Mouse (Mus musculus) intestine, embryonic 14.5 days (tissue): ENCODE results near the gene Spata7. TPM values are rescaled to one million over a fixed set of nuclear protein-coding genes. Genes with fewer than 3 reads are reported as not detected.

Experiments
- ATAC-seq: fragments of 200-750 bp; cut with Nextera tagmentation; replicated peaks from 2 replicates; pipeline ENCODE4 v1.8.0; 2017; ENCODE audit warnings: low read depth, moderate number of reproducible peaks, moderate TSS enrichment, moderate library complexity; ENCODE audit not compliant: low FRiP score, low TSS enrichment
- DNase-seq: peaks from one replicate; pipeline ENCODE4 v3.0.0-alpha.2; 2018; ENCODE audit warnings: low spot score
- H3K27ac ChIP-seq: fragments of 300-500 bp; sonication (generic); 2 replicates; pipeline ENCODE4 v1.5.1; 2014; ENCODE audit warnings: low read depth, mild to moderate bottlenecking, control low read depth
- H3K27me3 ChIP-seq: fragments of 300-500 bp; sonication (generic); replicated peaks from 2 replicates; pipeline ENCODE4 v1.6.1; 2014; ENCODE audit warnings: low read length, control low read depth; ENCODE audit not compliant: control insufficient read depth, insufficient read depth
- H3K36me3 ChIP-seq: fragments of 300-500 bp; sonication (generic); 2 replicates; pipeline ENCODE4 v1.6.1; 2014; ENCODE audit warnings: low read length, control low read depth; ENCODE audit not compliant: control insufficient read depth, insufficient read depth
- H3K4me1 ChIP-seq: fragments of 300-500 bp; sonication (generic); replicated peaks from 2 replicates; pipeline ENCODE4 v1.6.1; 2014; ENCODE audit warnings: low read length, control low read depth, mixed read lengths; ENCODE audit not compliant: control insufficient read depth, insufficient read depth
- H3K4me2 ChIP-seq: fragments of 300-500 bp; sonication (generic); 2 replicates; pipeline ENCODE4 v1.6.1; 2014; ENCODE audit warnings: low read length
- H3K4me3 ChIP-seq: fragments of 300-500 bp; sonication (generic); 2 replicates; pipeline ENCODE4 v1.5.1; 2014; ENCODE audit warnings: low read depth, low read length, control low read depth, mixed read lengths
- H3K9ac ChIP-seq: fragments of 300-500 bp; sonication (generic); 2 replicates; pipeline ENCODE4 v1.6.1; 2014; ENCODE audit warnings: mild to moderate bottlenecking, low read length
- H3K9me3 ChIP-seq: fragments of 300-500 bp; sonication (generic); 2 replicates; pipeline ENCODE4 v1.6.1; 2016; ENCODE audit warnings: low read length, control low read depth; ENCODE audit not compliant: control insufficient read depth
- WGBS: fragments of 180-500 bp; shearing (Covaris S2); extraction: QIAGEN DNeasy Blood & Tissue Kit; methylation state at CpG from one replicate; pipeline ENCODE4 v1.1.7; 2014; 5-methylcytosine and 5-hydroxymethylcytosine counted together
- polyA plus RNA-seq: library from polyadenylated mRNA; unstranded; fragments of >200 nt; fragmentation: Nextera tagmentation; extraction: Ambion mirVana; gene quantifications from 2 replicates; pipeline ENCODE4 v1.2.1, GENCODE M21; 2014

The Spata7 gene
- polyA plus RNA-seq, 1 experiment from 2014 or later, result 12.9 TPM

DNA sequence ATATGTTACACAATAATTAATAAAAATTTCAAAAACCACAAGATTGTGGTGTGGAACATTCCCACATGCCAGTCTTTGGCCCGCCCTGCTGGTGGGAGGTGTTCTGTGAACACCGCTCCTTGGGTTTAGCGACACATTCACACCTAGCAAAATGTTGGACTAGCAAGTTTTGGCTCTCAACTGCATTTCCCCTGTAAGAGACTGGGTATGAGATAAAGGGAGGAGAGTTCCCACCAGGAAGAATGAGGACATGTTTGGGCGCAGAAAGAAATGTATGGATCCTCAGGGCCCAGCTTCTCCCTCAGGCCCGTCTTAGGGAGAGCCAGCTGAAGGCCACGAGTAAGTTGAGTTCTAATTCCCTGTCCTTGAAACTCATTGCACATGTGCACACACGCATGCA, 34.7 kb downstream of the Spata7 start:
- Histone ChIP-seq H3K27ac (no peak overlapping the region), H3K4me3 (no peak overlapping the region), H3K4me2 (no peak overlapping the region), H3K4me1 (no peaks in the 10 kb centered on the region), H3K9ac (no peak overlapping the region), H3K27me3 (no peaks in the 10 kb centered on the region), H3K36me3 (peaks cover 15% of the 10 kb centered on the region), H3K9me3 (no peaks in the 10 kb centered on the region)
- ATAC-seq (no peak), DNase-seq (no peak)
- WGBS, result 92% methylated on average over 7 of the region's 7 CpGs

DNA sequence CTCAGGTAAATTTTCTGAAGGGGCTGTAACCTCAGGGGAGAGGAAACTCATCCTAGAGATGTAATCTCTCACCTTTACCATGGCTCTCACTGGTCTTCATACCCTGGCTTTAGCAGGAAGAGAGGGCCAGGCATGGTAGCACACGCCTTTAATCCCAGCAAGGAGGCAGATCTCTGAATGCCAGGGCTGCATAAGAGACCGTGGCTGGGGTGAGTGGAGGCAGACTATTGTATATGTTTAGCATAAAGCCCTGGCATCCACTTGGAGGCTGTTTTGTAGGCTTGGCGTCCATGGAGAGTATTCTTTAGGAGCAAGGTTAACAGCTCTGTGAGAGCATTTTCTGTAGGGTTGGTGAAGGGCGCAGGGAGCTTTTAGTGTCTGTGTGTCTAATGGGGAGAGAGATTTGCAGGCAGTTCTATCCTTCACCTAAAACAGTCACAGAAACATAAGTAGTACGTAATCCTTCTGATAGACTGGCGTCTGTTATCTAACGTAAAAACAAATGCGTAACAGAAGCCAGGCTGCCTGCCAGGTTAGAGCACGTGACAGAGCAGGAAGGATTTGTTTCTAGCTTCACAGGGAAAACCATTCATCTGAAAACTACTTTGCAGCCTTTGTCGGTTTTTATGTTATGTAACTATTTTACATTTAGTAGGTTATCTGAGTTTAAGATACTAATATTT, 40.3 kb downstream of the Spata7 start:
- Histone ChIP-seq H3K4me1 (peaks cover 6% of the 10 kb centered on the region; the same call in 1 of the 2 replicates), H3K4me2 (no peak overlapping the region), H3K9ac (no peak overlapping the region), H3K27ac (no peak overlapping the region), H3K27me3 (no peaks in the 10 kb centered on the region), H3K9me3 (no peaks in the 10 kb centered on the region), H3K36me3 (no peaks in the 10 kb centered on the region), H3K4me3 (no peak overlapping the region)
- DNase-seq, result no peak
- ATAC-seq, result no peak
- 38% methylated on average over 10 of the region's 10 CpGs for WGBS

DNA sequence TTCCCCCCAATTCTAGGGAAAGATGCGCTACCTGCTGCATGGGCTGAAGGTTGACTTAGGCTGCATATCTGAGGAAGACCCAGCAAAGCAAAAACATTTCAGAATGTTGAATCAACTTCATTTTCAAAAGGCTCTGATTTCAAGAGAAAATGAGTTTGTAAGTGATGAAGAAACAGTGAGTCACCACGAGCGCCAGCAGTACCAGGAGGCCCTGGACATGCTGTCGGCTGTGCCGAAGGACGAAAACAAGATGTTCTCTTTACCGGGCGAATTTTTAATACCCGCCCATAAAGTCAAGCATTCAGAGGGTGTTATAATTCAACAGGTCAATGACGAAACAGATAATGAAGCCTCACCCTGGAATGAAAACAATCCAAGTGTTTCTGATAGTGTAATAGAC, 41.1 kb downstream of the Spata7 start:
- H3K27ac ChIP-seq, result no peak overlapping the region
- ATAC-seq (no peak), DNase-seq (no peak)
- H3K9ac ChIP-seq, result no peak overlapping the region
- 76% methylated on average over 10 of the region's 10 CpGs for WGBS
- H3K4me1 ChIP-seq, result peaks cover 6% of the 10 kb centered on the region; the same call in 1 of the 2 replicates
- H3K9me3 ChIP-seq, result no peaks in the 10 kb centered on the region
- no peak overlapping the region for H3K4me2 ChIP-seq
- no peak overlapping the region for H3K4me3 ChIP-seq
- no peaks in the 10 kb centered on the region for H3K36me3 ChIP-seq
- H3K27me3 ChIP-seq, result no peaks in the 10 kb centered on the region

DNA sequence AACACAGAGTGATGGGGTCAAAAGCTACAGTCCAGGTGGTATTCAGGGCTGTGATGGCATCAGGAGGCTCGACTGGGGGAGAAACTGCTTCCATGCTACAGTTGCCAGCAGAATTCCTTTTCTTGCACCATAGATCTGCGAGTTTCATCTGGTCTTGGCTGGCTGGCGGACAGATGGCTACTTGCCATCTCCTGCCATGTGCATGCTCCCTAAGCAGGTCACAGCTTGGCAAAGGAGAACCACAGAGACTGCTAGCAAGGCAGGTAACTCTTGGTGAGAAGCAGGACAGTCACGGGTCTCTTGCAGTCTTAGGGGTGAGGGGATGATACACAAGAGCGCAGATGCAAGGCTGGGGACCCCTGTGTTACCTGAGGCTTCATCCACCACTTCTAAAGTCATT, 41.9 kb downstream of the Spata7 start:
- Histone ChIP-seq H3K27ac (no peak overlapping the region), H3K4me1 (peaks cover 6% of the 10 kb centered on the region; the same call in 1 of the 2 replicates), H3K4me3 (no peak overlapping the region), H3K9ac (no peak overlapping the region), H3K9me3 (no peaks in the 10 kb centered on the region), H3K36me3 (no peaks in the 10 kb centered on the region), H3K4me2 (no peak overlapping the region), H3K27me3 (no peaks in the 10 kb centered on the region)
- DNase-seq (no peak), ATAC-seq (no peak)
- 83% methylated on average over 5 of the region's 5 CpGs for WGBS

DNA sequence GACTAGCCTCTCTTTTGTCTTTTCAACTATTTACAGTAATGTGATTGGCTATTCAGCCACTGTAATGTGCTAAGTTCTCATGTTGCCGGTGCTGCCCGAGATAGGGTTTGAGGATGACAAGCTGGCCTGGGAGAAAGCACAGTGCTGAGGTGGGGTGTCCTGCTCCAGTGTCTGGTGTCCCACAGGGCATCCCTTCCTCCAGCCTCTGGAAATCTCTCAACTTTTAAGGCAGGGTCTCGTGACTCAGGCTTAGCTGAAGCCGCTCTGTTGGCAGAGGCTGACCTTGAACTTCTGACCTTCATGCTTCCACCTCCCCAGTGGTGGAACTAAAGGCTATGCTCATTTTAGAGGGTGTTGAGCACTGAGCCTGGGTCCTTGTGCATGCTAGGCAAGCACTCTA, 42.5 kb downstream of the Spata7 start:
- 74% methylated on average over 4 of the region's 4 CpGs for WGBS
- H3K9ac ChIP-seq, result no peak overlapping the region
- H3K4me1 ChIP-seq, result peaks cover 6% of the 10 kb centered on the region; the same call in 1 of the 2 replicates
- H3K27ac ChIP-seq, result no peak overlapping the region
- no peaks in the 10 kb centered on the region for H3K27me3 ChIP-seq
- no peak overlapping the region for H3K4me3 ChIP-seq
- H3K36me3 ChIP-seq, result no peaks in the 10 kb centered on the region
- ATAC-seq (no peak), DNase-seq (no peak)
- no peaks in the 10 kb centered on the region for H3K9me3 ChIP-seq
- H3K4me2 ChIP-seq, result no peak overlapping the region

DNA sequence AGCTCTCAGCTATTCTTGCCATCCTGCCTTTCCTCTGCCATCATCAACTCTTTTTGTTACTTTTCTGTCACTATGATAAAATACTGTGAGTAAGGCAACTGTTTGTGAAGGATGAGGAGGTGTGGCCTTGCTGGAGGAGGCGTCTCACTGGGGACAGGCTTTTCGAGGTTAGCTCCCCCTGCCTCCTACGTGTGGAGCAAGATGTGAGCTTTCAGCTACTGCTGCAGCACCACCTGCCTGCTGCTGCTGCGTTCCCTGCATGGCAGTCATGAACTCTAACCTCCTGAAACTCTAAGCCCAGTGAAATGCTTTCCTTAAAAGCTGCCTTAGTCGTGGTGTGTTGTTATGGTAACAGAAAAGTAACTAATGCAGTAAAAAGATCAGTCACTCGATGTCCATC, 45.9 kb downstream of the Spata7 start:
- WGBS, result 69% methylated on average over 6 of the region's 6 CpGs
- Histone ChIP-seq H3K27ac (no peak overlapping the region), H3K4me1 (no peaks in the 10 kb centered on the region; the same call in 1 of the 2 replicates), H3K36me3 (peaks cover 7% of the 10 kb centered on the region), H3K9me3 (no peaks in the 10 kb centered on the region), H3K9ac (no peak overlapping the region), H3K4me2 (no peak overlapping the region), H3K27me3 (no peaks in the 10 kb centered on the region), H3K4me3 (no peak overlapping the region)
- no peak for ATAC-seq
- peak; percentile 9 for DNase-seq

DNA sequence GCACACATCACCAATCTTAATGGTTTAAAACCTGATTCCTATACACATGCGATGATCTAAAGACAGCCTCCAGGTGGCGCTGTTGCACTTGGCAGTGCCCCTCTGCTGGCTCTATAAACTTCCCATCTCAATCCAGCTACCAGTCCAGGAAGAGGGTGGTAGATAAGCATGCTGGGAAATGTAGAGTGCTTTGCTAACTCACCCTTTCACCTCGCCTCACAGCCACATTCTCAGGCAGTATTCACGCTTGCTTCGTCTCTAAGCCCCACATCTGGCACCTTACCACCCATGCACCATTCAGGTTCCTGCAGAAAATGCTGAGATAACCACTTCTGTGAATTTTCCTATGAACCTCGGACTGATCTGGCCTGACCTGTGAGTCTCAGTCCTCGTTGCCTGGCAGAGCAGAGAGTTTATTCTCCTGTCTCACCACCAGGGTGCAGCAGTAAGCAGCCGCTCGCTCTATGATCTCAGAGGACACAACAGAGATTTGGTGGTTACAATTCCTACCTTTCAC, 46.7 kb downstream of the Spata7 start:
- Histone ChIP-seq H3K4me3 (no peak overlapping the region), H3K27me3 (no peaks in the 10 kb centered on the region), H3K9me3 (no peaks in the 10 kb centered on the region), H3K36me3 (peaks cover 15% of the 10 kb centered on the region), H3K4me2 (peak overlapping the region; percentile 16; the same call in 1 of the 2 replicates), H3K9ac (no peak overlapping the region), H3K4me1 (no peaks in the 10 kb centered on the region), H3K27ac (no peak overlapping the region)
- ATAC-seq, result peak; percentile 75
- peak; percentile 79 for DNase-seq
- 12% methylated on average over 9 of the region's 9 CpGs for WGBS

DNA sequence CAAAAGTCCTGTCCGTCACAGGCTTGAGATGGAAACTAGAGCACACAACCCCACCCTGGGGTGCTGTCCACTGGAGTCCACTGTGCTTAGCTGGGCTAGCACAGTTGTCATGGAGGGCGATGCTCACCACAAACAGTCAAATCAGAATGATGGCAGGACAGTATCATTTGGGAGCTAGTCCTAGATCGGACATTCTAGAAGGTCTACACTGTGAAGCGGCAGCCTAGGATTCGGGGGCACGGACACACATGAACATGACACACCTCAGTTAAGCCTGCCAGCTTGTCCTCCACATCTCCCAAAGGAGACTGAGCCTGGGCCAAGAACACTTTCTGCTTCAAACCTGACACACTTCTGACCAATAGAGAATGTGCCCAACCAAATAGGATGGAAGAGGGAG, 48.9 kb downstream of the Spata7 start:
- Histone ChIP-seq H3K9ac (no peak overlapping the region), H3K4me3 (no peak overlapping the region), H3K9me3 (no peaks in the 10 kb centered on the region), H3K27ac (no peak overlapping the region), H3K4me2 (no peak overlapping the region), H3K36me3 (peaks cover 37% of the 10 kb centered on the region), H3K27me3 (no peaks in the 10 kb centered on the region), H3K4me1 (no peaks in the 10 kb centered on the region)
- ATAC-seq (no peak), DNase-seq (no peak)
- 90% methylated on average over 6 of the region's 6 CpGs for WGBS

DNA sequence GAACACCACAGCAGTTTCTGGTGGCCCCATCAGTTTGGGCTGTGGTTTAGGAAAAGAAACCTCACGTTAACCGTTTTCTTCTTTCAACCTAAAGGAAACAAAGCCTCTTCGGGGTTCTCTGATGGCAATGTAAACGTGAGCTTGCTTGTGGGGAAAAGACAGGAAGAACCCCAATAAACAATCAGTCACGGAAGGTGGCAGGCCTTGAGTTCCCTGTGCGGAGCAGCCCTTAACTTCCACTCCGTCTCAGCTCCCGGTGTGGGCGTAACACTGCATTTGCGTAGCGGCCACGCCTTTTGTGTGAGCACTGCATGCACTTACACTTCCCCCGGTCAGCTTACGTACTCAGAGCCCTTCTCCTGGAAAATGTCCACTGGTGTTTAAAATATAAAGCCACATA, 49.4 kb downstream of the Spata7 start:
- H3K4me2 ChIP-seq, result no peak overlapping the region
- WGBS, result 46% methylated on average over 14 of the region's 14 CpGs
- H3K4me3 ChIP-seq, result no peak overlapping the region
- ATAC-seq, result no peak
- H3K9ac ChIP-seq, result no peak overlapping the region
- H3K27ac ChIP-seq, result no peak overlapping the region
- no peaks in the 10 kb centered on the region for H3K27me3 ChIP-seq
- no peaks in the 10 kb centered on the region for H3K9me3 ChIP-seq
- peaks cover 42% of the 10 kb centered on the region for H3K36me3 ChIP-seq
- no peak for DNase-seq
- H3K4me1 ChIP-seq, result no peaks in the 10 kb centered on the region
